Mouse (Mus musculus) hindbrain, postnatal 0 days (tissue): ENCODE measurements around the gene Zfp819. TPM values are rescaled to one million over a fixed set of nuclear protein-coding genes. Genes with fewer than 3 reads are reported as not detected.

Experiments used
- polyA plus RNA-seq: library from polyadenylated mRNA; unstranded; fragments of >200 nt; fragmentation: Nextera tagmentation; extraction: Ambion mirVana; gene quantifications from 2 replicates; pipeline ENCODE4 v1.2.1, GENCODE M21; 2015
- total RNA-seq: library from RNA; depleted of rRNA; stranded (reverse); fragments of >200 nt; gene quantifications from 2 replicates; pipeline ENCODE4 v1.2.3, GENCODE M21; 2014; rRNA removed

The Zfp819 gene
- total and polyA plus RNA-seq, 2 experiments from 2014 or later = 0.40 to 1.0 TPM

Other genes starting within 250 kb of the Zfp819 start
- gene Siglecg, start 199.0 kb upstream of the Zfp819 start, total RNA-seq = 0.22 TPM in 1 of 2 replicates, not detected in the other
- gene Siglecg, start 199.0 kb upstream of the Zfp819 start, polyA plus RNA-seq = not detected in 2 replicates
- gene Lim2, start 179.5 kb upstream of the Zfp819 start, total RNA-seq = not detected in 2 replicates
- not detected in 2 replicates for gene Lim2, start 179.5 kb upstream of the Zfp819 start, polyA plus RNA-seq
- gene Nkg7, start 170.1 kb upstream of the Zfp819 start, total RNA-seq = not detected in 2 replicates
- gene Nkg7, start 170.1 kb upstream of the Zfp819 start, polyA plus RNA-seq = 0.28 TPM in 1 of 2 replicates, not detected in the other
- gene Cldnd2, start 166.4 kb upstream of the Zfp819 start, total RNA-seq = not detected in 2 replicates
- not detected in 2 replicates for gene Cldnd2, start 166.4 kb upstream of the Zfp819 start, polyA plus RNA-seq
- 42.1 and 42.9 TPM in 2 replicates for gene Etfb, start 163.1 kb upstream of the Zfp819 start, total RNA-seq
- gene Etfb, start 163.1 kb upstream of the Zfp819 start, polyA plus RNA-seq = 148 and 149 TPM in 2 replicates
- 2.6 TPM in 1 of 2 replicates, not detected in the other for gene Gm45233, start 163.0 kb upstream of the Zfp819 start, total RNA-seq
- 0.43 and 0.83 TPM in 2 replicates for gene Gm45233, start 163.0 kb upstream of the Zfp819 start, polyA plus RNA-seq
- gene Vsig10l, start 144.0 kb upstream of the Zfp819 start, total RNA-seq = 15.8 and 20.1 TPM in 2 replicates
- gene Vsig10l, start 144.0 kb upstream of the Zfp819 start, polyA plus RNA-seq = 23.1 and 25.8 TPM in 2 replicates
- gene Iglon5, start 117.1 kb upstream of the Zfp819 start, total RNA-seq = 64.7 and 69.9 TPM in 2 replicates
- gene Iglon5, start 117.1 kb upstream of the Zfp819 start, polyA plus RNA-seq = 8.0 and 8.6 TPM in 2 replicates
- gene 4931406B18Rik, start 101.2 kb upstream of the Zfp819 start, total RNA-seq = 0.05 TPM in 1 of 2 replicates, not detected in the other
- not detected in 2 replicates for gene 4931406B18Rik, start 101.2 kb upstream of the Zfp819 start, polyA plus RNA-seq
- 1.4 and 2.0 TPM in 2 replicates for gene Cd33, start 62.7 kb upstream of the Zfp819 start, total RNA-seq
- 1.8 and 2.0 TPM in 2 replicates for gene Cd33, start 62.7 kb upstream of the Zfp819 start, polyA plus RNA-seq
- gene Zfp658, start 44.9 kb upstream of the Zfp819 start, total RNA-seq = 8.0 and 8.3 TPM in 2 replicates
- 2.5 and 3.3 TPM in 2 replicates for gene Zfp658, start 44.9 kb upstream of the Zfp819 start, polyA plus RNA-seq
- 10.8 and 11.6 TPM in 2 replicates for gene Zfp719, start 27.6 kb upstream of the Zfp819 start, total RNA-seq
- 4.7 and 5.3 TPM in 2 replicates for gene Zfp719, start 27.6 kb upstream of the Zfp819 start, polyA plus RNA-seq
- gene Ceacam18, start 27.5 kb downstream of the Zfp819 start, total RNA-seq = not detected in 2 replicates
- gene Ceacam18, start 27.5 kb downstream of the Zfp819 start, polyA plus RNA-seq = 0.08 TPM in 1 of 2 replicates, not detected in the other
- gene Siglece, start 53.0 kb downstream of the Zfp819 start, total RNA-seq = not detected in 2 replicates
- 0.40 and 0.48 TPM in 2 replicates for gene Siglece, start 53.0 kb downstream of the Zfp819 start, polyA plus RNA-seq
- 32.4 and 36.4 TPM in 2 replicates for gene Ctu1, start 64.8 kb downstream of the Zfp819 start, total RNA-seq
- gene Ctu1, start 64.8 kb downstream of the Zfp819 start, polyA plus RNA-seq = 14.5 and 14.7 TPM in 2 replicates
- gene Klk14, start 83.2 kb downstream of the Zfp819 start, total RNA-seq = not detected in 2 replicates
- not detected in 2 replicates for gene Klk14, start 83.2 kb downstream of the Zfp819 start, polyA plus RNA-seq
- gene Klk13, start 105.4 kb downstream of the Zfp819 start, total RNA-seq = not detected in 2 replicates
- gene Klk13, start 105.4 kb downstream of the Zfp819 start, polyA plus RNA-seq = 0.10 and 0.32 TPM in 2 replicates
- gene Klk12, start 161.7 kb downstream of the Zfp819 start, total RNA-seq = not detected in 2 replicates
- not detected in 2 replicates for gene Klk12, start 161.7 kb downstream of the Zfp819 start, polyA plus RNA-seq
- gene Klk11, start 167.4 kb downstream of the Zfp819 start, total RNA-seq = not detected in 2 replicates
- not detected in 2 replicates for gene Klk11, start 167.4 kb downstream of the Zfp819 start, polyA plus RNA-seq
- 0.25 TPM in 1 of 2 replicates, not detected in the other for gene Klk10, start 173.9 kb downstream of the Zfp819 start, total RNA-seq
- 0.14 and 0.30 TPM in 2 replicates for gene Klk10, start 173.9 kb downstream of the Zfp819 start, polyA plus RNA-seq
- not detected in 2 replicates for gene Klk9, start 184.7 kb downstream of the Zfp819 start, total RNA-seq
- 0.20 TPM in 1 of 2 replicates, not detected in the other for gene Klk9, start 184.7 kb downstream of the Zfp819 start, polyA plus RNA-seq
- 9.5 and 11.3 TPM in 2 replicates for gene Klk8, start 190.4 kb downstream of the Zfp819 start, total RNA-seq
- 10.8 and 12.5 TPM in 2 replicates for gene Klk8, start 190.4 kb downstream of the Zfp819 start, polyA plus RNA-seq
- not detected in 2 replicates for gene Klk7, start 204.1 kb downstream of the Zfp819 start, total RNA-seq
- 0.09 and 0.19 TPM in 2 replicates for gene Klk7, start 204.1 kb downstream of the Zfp819 start, polyA plus RNA-seq
- not detected in 2 replicates for gene Klk6, start 217.3 kb downstream of the Zfp819 start, total RNA-seq
- gene Klk6, start 217.3 kb downstream of the Zfp819 start, polyA plus RNA-seq = not detected in 2 replicates
- not detected in 2 replicates for gene Klk5, start 234.8 kb downstream of the Zfp819 start, total RNA-seq
- not detected in 2 replicates for gene Klk5, start 234.8 kb downstream of the Zfp819 start, polyA plus RNA-seq